Mouse (Mus musculus): ENCODE results near the gene Tigd3. TPM values are rescaled to one million over a fixed set of nuclear protein-coding genes. Genes with fewer than 3 reads are reported as not detected.
A peak's percentile ranks its signal among the peaks of the same experiment; 100 is the strongest.

Gene Tigd3
- polyA plus RNA-seq, 1 experiment from 2014 or later: 11.0 TPM

DNA sequence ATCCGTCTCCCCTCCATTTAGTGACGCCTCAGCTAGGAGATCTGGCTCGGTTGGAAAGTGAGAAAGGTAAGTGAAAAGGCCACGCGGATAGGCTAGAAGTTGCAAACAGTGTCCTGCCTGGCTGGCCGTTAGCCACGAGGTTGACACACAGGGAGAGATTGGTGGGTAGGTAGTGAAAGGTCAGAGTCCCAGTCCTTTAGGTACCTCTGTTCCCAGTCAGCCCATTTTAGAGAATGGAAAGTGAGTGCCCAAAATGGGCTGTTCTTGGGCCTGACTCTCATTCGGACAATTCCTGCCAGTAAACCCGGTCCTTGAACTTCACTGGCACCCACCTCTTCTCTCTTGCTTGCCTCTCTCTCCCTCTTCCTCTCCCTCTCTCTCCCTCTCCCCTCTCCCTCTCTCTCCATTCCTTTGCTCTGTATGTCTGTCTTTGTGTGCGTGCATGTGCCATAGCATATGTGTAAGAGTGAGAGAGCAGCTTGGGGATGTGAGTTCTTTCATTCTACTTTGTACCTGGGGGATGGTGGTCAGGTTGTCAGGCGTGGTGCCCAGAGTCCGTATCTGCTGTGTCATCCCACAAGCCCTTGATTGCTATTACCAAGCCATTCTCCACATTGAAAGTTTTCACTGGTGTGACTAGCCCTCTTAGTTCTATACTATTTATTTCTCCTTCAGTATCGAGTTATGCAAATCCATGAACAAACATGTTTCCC, 19.2 kb upstream of the Tigd3 start, which contains the start of gene Dpf2:
Dpf2 (minus strand) TSS at position 4 of the 713 bp plus-strand sequence.
- 23% methylated on average over 13 of the region's 13 CpGs for WGBS
- Histone ChIP-seq H3K27me3 (no peaks in the 10 kb centered on the region), H3K9me3 (replicated peaks) (no peaks in the 10 kb centered on the region), H3K36me3 (peaks cover 10% of the 10 kb centered on the region; the same call in 1 of the 2 replicates), H3K9ac (peak within 1 kb of the TSS; percentile 90), H3K4me3 (peak within 1 kb of the TSS; percentile 92), H3K4me1 (peaks cover 29% of the 10 kb centered on the region), H3K4me2 (replicated peaks) (peak within 1 kb of the TSS; percentile 62), H3K27ac (peak within 1 kb of the TSS; percentile 85)
- 0 out of 2 replicates have a peak, but pooled peaks have one; percentile 13 for ATAC-seq (ENCODE audit: low FRiP score)

GRCm38 (mm10) chr19:5912103-5913006, 18.4 kb upstream of the Tigd3 start:
- Histone ChIP-seq H3K9ac (peak overlapping the region; percentile 90), H3K36me3 (peaks cover 4% of the 10 kb centered on the region; the same call in 1 of the 2 replicates), H3K4me1 (peaks cover 29% of the 10 kb centered on the region), H3K4me3 (peak overlapping the region; percentile 92), H3K9me3 (replicated peaks) (no peaks in the 10 kb centered on the region), H3K27me3 (no peaks in the 10 kb centered on the region), H3K4me2 (replicated peaks) (peak overlapping the region; percentile 62), H3K27ac (peak overlapping the region; percentile 85)
- WGBS: under 1% methylated on average over 56 of the region's 59 CpGs
- ATAC-seq (ENCODE audit: low FRiP score): peak; percentile 93

DNA sequence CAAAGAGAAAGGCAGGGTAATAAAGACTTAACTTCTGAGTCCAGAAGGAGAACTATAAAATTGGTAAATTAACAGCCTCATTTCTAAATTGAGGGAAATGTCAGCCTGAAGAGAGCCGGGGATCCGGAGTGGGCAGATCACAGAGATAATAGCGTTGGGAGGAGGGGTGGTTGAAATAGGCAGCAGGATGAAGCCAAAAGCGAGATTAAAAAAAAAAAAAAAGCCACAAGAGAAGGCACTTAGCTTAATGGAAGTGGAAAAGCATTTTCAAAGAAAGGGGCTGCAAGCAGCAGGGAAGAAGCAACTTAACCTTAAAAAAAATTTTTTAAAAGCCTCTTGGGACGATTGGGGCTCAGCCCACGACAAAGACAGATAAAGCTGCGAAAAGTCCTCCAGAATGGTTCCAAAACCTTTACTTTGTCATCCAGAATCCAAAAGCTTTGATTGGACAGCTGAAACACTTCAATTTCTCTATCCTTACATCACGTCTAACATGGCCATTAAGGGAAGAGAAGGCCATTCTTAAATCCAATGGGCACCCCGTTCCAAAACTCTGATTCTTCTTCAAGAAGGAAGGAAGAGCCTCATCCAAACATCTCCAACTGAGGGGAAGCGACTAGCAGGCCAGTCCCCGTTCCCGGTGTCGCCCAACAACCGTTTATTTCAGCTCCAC, 17.6 kb upstream of the Tigd3 start:
- 10% methylated on average over 14 of the region's 14 CpGs for WGBS
- H3K9me3 ChIP-seq (replicated peaks): no peaks in the 10 kb centered on the region
- H3K4me2 ChIP-seq (replicated peaks): peak overlapping the region; percentile 62
- H3K4me1 ChIP-seq: peaks cover 29% of the 10 kb centered on the region
- peak overlapping the region; percentile 92 for H3K4me3 ChIP-seq
- ATAC-seq (ENCODE audit: low FRiP score): no peak
- H3K27ac ChIP-seq: peak overlapping the region; percentile 85
- H3K27me3 ChIP-seq: no peaks in the 10 kb centered on the region
- H3K36me3 ChIP-seq: peaks cover 8% of the 10 kb centered on the region
- peak overlapping the region; percentile 90 for H3K9ac ChIP-seq

GRCm38 (mm10) chr19:5910221-5910620, 16.3 kb upstream of the Tigd3 start:
- Histone ChIP-seq H3K4me1 (peaks cover 29% of the 10 kb centered on the region), H3K9ac (peak overlapping the region; percentile 47), H3K4me3 (peak overlapping the region; percentile 20), H3K27me3 (no peaks in the 10 kb centered on the region), H3K4me2 (replicated peaks) (peak overlapping the region; percentile 62), H3K36me3 (peaks cover 21% of the 10 kb centered on the region), H3K9me3 (replicated peaks) (no peaks in the 10 kb centered on the region), H3K27ac (peak overlapping the region; percentile 69)
- ATAC-seq (ENCODE audit: low FRiP score): no peak
- 64% methylated on average over 6 of the region's 6 CpGs for WGBS

- Histone ChIP-seq H3K27me3 (no peaks in the 10 kb centered on the region), H3K4me2 (replicated peaks) (no peak overlapping the region), H3K36me3 (peaks cover 51% of the 10 kb centered on the region), H3K4me1 (peaks cover 22% of the 10 kb centered on the region), H3K9ac (no peak overlapping the region), H3K9me3 (replicated peaks) (no peaks in the 10 kb centered on the region), H3K4me3 (no peak overlapping the region), H3K27ac (no peak overlapping the region)
- no peak for ATAC-seq (ENCODE audit: low FRiP score)
- 94% methylated on average over 3 of the region's 3 CpGs for WGBS
Measured at GRCm38 (mm10) chr19:5907275-5907674, 13.3 kb upstream of the Tigd3 start.

- Histone ChIP-seq H3K4me2 (replicated peaks) (peak overlapping the region; percentile 81), H3K9ac (peak overlapping the region; percentile 90), H3K4me1 (peaks cover 21% of the 10 kb centered on the region), H3K27me3 (no peaks in the 10 kb centered on the region), H3K36me3 (peaks cover 34% of the 10 kb centered on the region), H3K27ac (peak overlapping the region; percentile 76; the same call in 1 of the 2 replicates), H3K4me3 (peak overlapping the region; percentile 70), H3K9me3 (replicated peaks) (no peaks in the 10 kb centered on the region)
- ATAC-seq (ENCODE audit: low FRiP score): no peak; the same call in none of the 2 replicates
- WGBS: 7% methylated on average over 31 of the region's 31 CpGs
Measured at GRCm38 (mm10) chr19:5893282-5894001, 507 bp downstream of the Tigd3 start.

DNA sequence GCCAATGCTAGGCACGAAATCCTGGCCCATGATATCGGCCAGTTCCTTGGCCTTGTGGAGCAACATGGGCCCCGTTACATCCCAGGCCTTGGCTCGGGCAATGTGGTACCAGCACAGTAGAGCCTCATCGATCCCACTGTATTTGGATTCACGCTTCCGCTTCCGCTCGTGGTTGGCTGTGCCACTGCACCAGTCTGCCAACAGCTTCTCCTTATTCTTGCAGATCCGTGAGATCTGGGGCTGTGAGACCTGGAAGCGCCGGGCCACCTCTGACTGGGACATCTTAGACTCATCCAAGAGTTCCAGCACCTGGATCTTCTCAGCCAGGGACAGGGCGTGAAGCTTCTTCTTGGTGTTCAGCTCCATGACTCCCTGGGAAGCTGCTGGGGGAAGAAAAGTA, 1.2 kb downstream of the Tigd3 start:
- Histone ChIP-seq H3K27me3 (no peaks in the 10 kb centered on the region), H3K9me3 (replicated peaks) (no peaks in the 10 kb centered on the region), H3K36me3 (peaks cover 28% of the 10 kb centered on the region), H3K9ac (peak overlapping the region; percentile 90), H3K27ac (no peak overlapping the region), H3K4me2 (replicated peaks) (peak overlapping the region; percentile 81), H3K4me1 (peaks cover 21% of the 10 kb centered on the region), H3K4me3 (peak overlapping the region; percentile 70)
- 88% methylated on average over 13 of the region's 13 CpGs for WGBS
- ATAC-seq (ENCODE audit: low FRiP score): no peak

DNA sequence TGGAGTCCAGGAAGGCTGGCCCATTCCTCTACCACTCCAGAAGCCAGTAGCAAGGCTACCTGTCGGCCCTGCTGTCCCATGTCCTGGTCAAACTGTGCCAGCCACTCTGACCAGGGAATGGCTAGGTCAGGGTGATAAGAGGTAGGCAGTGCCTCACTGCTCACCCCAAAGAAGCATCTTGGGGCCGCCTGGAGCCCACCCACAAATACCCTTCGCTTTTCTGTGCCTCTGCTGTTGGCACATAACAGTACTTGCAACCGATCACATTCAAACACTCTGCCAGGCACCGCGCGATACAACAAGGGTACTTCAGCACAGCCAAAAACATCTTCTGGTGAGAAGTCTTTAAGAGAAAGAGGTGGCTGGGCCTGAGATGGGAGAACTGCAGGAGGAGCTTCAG, 1.7 kb downstream of the Tigd3 start:
- peaks cover 21% of the 10 kb centered on the region for H3K4me1 ChIP-seq
- no peak overlapping the region for H3K27ac ChIP-seq
- H3K9ac ChIP-seq: no peak overlapping the region
- 97% methylated on average over 7 of the region's 7 CpGs for WGBS
- no peaks in the 10 kb centered on the region for H3K9me3 ChIP-seq (replicated peaks)
- H3K27me3 ChIP-seq: no peaks in the 10 kb centered on the region
- H3K4me3 ChIP-seq: 0 out of 2 replicates have a peak overlapping the region, but pooled peaks have one; percentile 70
- peaks cover 24% of the 10 kb centered on the region for H3K36me3 ChIP-seq
- ATAC-seq (ENCODE audit: low FRiP score): no peak
- H3K4me2 ChIP-seq (replicated peaks): 0 out of 2 replicates have a peak overlapping the region, but pooled peaks have one; percentile 81

DNA sequence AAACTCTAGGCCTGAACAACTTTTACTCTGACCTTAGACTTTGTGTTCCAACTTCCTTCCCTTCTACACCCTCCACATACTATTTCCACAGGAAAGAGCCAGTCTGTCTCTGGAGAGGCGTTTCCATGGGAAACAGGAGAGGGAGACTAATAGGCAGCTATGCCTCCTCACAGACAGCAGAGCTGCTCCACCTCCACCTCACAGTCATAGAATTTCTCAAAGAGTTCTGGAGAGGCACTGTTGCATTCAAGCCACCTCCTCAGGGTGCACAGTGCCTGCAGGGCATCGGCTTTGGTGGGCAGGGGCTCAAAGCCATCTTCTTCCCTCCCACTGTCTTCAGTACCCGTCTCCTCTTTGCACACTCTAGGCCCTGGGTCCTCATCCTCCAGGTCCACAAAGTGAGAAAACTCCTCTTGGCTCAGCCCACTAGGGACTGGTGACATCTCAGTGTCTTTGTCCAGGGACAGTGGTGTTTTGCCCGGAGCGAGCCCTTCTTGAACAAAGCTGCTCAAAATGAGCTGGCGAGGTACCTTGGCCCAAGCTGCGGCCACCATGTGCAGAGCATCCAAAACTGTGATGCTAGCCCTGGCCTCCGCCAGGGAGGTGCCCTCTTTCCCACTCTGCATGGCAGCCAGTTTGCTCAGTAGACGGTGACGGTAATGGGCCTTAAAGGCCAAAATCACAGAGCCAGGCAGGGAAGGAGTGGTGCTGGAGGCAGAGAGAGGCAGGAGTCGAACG, 2.3 kb downstream of the Tigd3 start:
- H3K9ac ChIP-seq: no peak overlapping the region
- 95% methylated on average over 12 of the region's 12 CpGs for WGBS
- no peak for ATAC-seq (ENCODE audit: low FRiP score)

DNA sequence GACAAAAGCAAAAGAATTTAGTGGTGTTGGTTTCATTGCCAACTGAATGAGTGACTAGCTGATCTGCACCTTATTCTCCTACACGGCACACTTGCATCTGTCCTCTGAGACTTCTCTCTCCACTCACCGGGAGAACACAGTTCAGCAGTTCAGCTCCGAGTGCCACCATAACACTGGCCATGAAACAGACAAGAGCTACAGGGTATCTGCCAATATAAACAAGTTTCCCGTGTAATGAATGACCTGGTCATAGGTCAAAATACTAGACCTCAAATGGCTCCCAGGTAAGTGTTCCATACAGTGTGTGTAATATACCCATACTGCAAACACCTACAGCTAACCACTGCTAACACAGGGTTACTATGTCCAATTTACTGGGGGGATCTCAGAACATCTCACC, 4.7 kb downstream of the Tigd3 start:
- Histone ChIP-seq H3K36me3 (0 out of 2 replicates have a peak, but pooled peaks cover 5% of the 10 kb centered on the region), H3K27me3 (no peaks in the 10 kb centered on the region), H3K4me2 (replicated peaks) (no peak overlapping the region), H3K4me1 (peaks cover 21% of the 10 kb centered on the region), H3K9ac (no peak overlapping the region), H3K27ac (no peak overlapping the region), H3K9me3 (replicated peaks) (no peaks in the 10 kb centered on the region), H3K4me3 (no peak overlapping the region)
- 68% methylated on average over 4 of the region's 4 CpGs for WGBS
- no peak for ATAC-seq (ENCODE audit: low FRiP score)

More for the DNA sequence above, 2.3 kb downstream of the Tigd3 start:
- Histone ChIP-seq H3K9me3 (replicated peaks) (no peaks in the 10 kb centered on the region), H3K4me2 (replicated peaks) (no peak overlapping the region), H3K36me3 (peaks cover 20% of the 10 kb centered on the region), H3K27me3 (no peaks in the 10 kb centered on the region), H3K4me3 (no peak overlapping the region), H3K27ac (no peak overlapping the region), H3K4me1 (peaks cover 21% of the 10 kb centered on the region)

Data from hindbrain, embryonic 12.5 days (tissue).